Mouse (Mus musculus): ENCODE results near the gene Mmp23. TPM values are rescaled to one million over a fixed set of nuclear protein-coding genes. Genes with fewer than 3 reads are reported as not detected.

Mmp23 gene
- total RNA-seq, 1 experiment, result 12.1 TPM

GRCm38 (mm10) chr4:155656214-155656751 is 3.1 kb upstream of the Mmp23 start:
- Histone ChIP-seq H3K9ac (ENCODE audit: insufficient read depth, low read depth, low read length, poor library complexity, severe bottlenecking) (no peak overlapping the region), H3K4me1 (ENCODE audit: control insufficient read depth in 2 of 2, insufficient read depth in 2 of 2, low read length in 2 of 2, poor library complexity in 1 of 2) (peaks cover 3 to 24% of the 10 kb centered on the region in 2 experiments; a peak in 3 of 4 replicates)

GRCm38 (mm10) chr4:155654456-155655298 is 1.5 kb upstream of the Mmp23 start:
- DNase-seq (ENCODE audit: low read depth, low spot score), result peak; percentile 53
- Histone ChIP-seq H3K36me3 (ENCODE audit: control insufficient read depth, insufficient read depth, low read length, poor library complexity, severe bottlenecking) (peaks cover 36% of the 10 kb centered on the region), H3K9me3 (ENCODE audit: control insufficient read depth, insufficient read depth, low read depth, low read length) (no peaks in the 10 kb centered on the region), H3K9ac (ENCODE audit: insufficient read depth, low read depth, low read length, poor library complexity, severe bottlenecking) (peak overlapping the region; percentile 87), H3K4me3 (ENCODE audit: insufficient read depth in 1 of 2, low read depth in 1 of 2, low read length in 2 of 2, poor library complexity in 1 of 2, severe bottlenecking in 1 of 2) (peak overlapping the region; percentile 72), H3K27ac (ENCODE audit: insufficient read depth, low read depth, low read length, poor library complexity, severe bottlenecking) (peak overlapping the region; percentile 70), H3K4me1 (ENCODE audit: control insufficient read depth in 2 of 2, insufficient read depth in 2 of 2, low read length in 2 of 2, poor library complexity in 1 of 2) (peaks cover 3 to 27% of the 10 kb centered on the region in 2 experiments; a peak in 3 of 4 replicates)
- TF ChIP-seq ZC3H11A (IDR thresholded peaks at IDR 0.05; ENCODE audit: borderline replicate concordance, low read depth, low read length) (no peak), HCFC1 (IDR thresholded peaks at IDR 0.05; ENCODE audit: borderline replicate concordance, insufficient read depth, low read length) (peak; percentile 34; the same call in 1 of the 2 replicates)
- in situ Hi-C loops (cut with MboI; ENCODE audit: low sequenced_read_pairs in 2 of 2, unreplicated experiment in 2 of 2), result no loop called here

More at GRCm38 (mm10) chr4:155656214-155656751, 3.1 kb upstream of the Mmp23 start:
- no peak for DNase-seq (ENCODE audit: low read depth, low spot score)
- no peak overlapping the region for H3K4me3 ChIP-seq (ENCODE audit: insufficient read depth in 1 of 2, low read depth in 1 of 2, low read length in 2 of 2, poor library complexity in 1 of 2, severe bottlenecking in 1 of 2)
- no peaks in the 10 kb centered on the region for H3K9me3 ChIP-seq (ENCODE audit: control insufficient read depth, insufficient read depth, low read depth, low read length)
- no peak overlapping the region for H3K27ac ChIP-seq (ENCODE audit: insufficient read depth, low read depth, low read length, poor library complexity, severe bottlenecking)
- TF ChIP-seq HCFC1 (IDR thresholded peaks at IDR 0.05; ENCODE audit: borderline replicate concordance, insufficient read depth, low read length), result no peak
- TF ChIP-seq ZC3H11A (IDR thresholded peaks at IDR 0.05; ENCODE audit: borderline replicate concordance, low read depth, low read length), result no peak
- TF ChIP-seq CHD2 (IDR thresholded peaks at IDR 0.05; ENCODE audit: low read depth, low read length), result no peak
- H3K36me3 ChIP-seq (ENCODE audit: control insufficient read depth, insufficient read depth, low read length, poor library complexity, severe bottlenecking), result peaks cover 26% of the 10 kb centered on the region
- in situ Hi-C loops (cut with MboI; ENCODE audit: low sequenced_read_pairs in 2 of 2, unreplicated experiment in 2 of 2), result no loop called here

GRCm38 (mm10) chr4:155654183-155654455 is 935 bp upstream of the Mmp23 start:
- Histone ChIP-seq H3K9ac (ENCODE audit: insufficient read depth, low read depth, low read length, poor library complexity, severe bottlenecking) (peak overlapping the region; percentile 75; the same call in 1 of the 2 replicates), H3K4me1 (ENCODE audit: control insufficient read depth in 2 of 2, insufficient read depth in 2 of 2, low read length in 2 of 2, poor library complexity in 1 of 2) (peaks cover 3 to 27% of the 10 kb centered on the region in 2 experiments; a peak in 3 of 4 replicates), H3K27ac (ENCODE audit: insufficient read depth, low read depth, low read length, poor library complexity, severe bottlenecking) (no peak overlapping the region), H3K9me3 (ENCODE audit: control insufficient read depth, insufficient read depth, low read depth, low read length) (no peaks in the 10 kb centered on the region), H3K36me3 (ENCODE audit: control insufficient read depth, insufficient read depth, low read length, poor library complexity, severe bottlenecking) (peaks cover 38% of the 10 kb centered on the region), H3K4me3 (ENCODE audit: insufficient read depth in 1 of 2, low read depth in 1 of 2, low read length in 2 of 2, poor library complexity in 1 of 2, severe bottlenecking in 1 of 2) (peak overlapping the region; percentile 72)
- DNase-seq (ENCODE audit: low read depth, low spot score), result no peak
- in situ Hi-C loops (cut with MboI; ENCODE audit: low sequenced_read_pairs in 2 of 2, unreplicated experiment in 2 of 2), result no loop called here
- TF ChIP-seq ZNF384 (IDR thresholded peaks at IDR 0.05; ENCODE audit: low read depth, low read length), result no peak
- TF ChIP-seq MAFK (IDR thresholded peaks at IDR 0.05; ENCODE audit: insufficient read depth, low read depth, low read length), result no peak
- no peak for TF ChIP-seq ZC3H11A (IDR thresholded peaks at IDR 0.05; ENCODE audit: borderline replicate concordance, low read depth, low read length)
- TF ChIP-seq CHD2 (IDR thresholded peaks at IDR 0.05; ENCODE audit: low read depth, low read length), result no peak
- no peak for TF ChIP-seq HCFC1 (IDR thresholded peaks at IDR 0.05; ENCODE audit: borderline replicate concordance, insufficient read depth, low read length)

- no peak overlapping the region for H3K27ac ChIP-seq (ENCODE audit: insufficient read depth, low read depth, low read length, poor library complexity, severe bottlenecking)
- peaks cover 3 to 27% of the 10 kb centered on the region in 2 experiments; a peak in 3 of 4 replicates for H3K4me1 ChIP-seq (ENCODE audit: control insufficient read depth in 2 of 2, insufficient read depth in 2 of 2, low read length in 2 of 2, poor library complexity in 1 of 2)
- H3K36me3 ChIP-seq (ENCODE audit: control insufficient read depth, insufficient read depth, low read length, poor library complexity, severe bottlenecking), result peaks cover 38% of the 10 kb centered on the region
- DNase-seq (ENCODE audit: low read depth, low spot score), result no peak
- TF ChIP-seq CHD2 (IDR thresholded peaks at IDR 0.05; ENCODE audit: low read depth, low read length) (no peak), HCFC1 (IDR thresholded peaks at IDR 0.05; ENCODE audit: borderline replicate concordance, insufficient read depth, low read length) (no peak), ZC3H11A (IDR thresholded peaks at IDR 0.05; ENCODE audit: borderline replicate concordance, low read depth, low read length) (no peak), ZNF384 (IDR thresholded peaks at IDR 0.05; ENCODE audit: low read depth, low read length) (no peak)
- H3K9me3 ChIP-seq (ENCODE audit: control insufficient read depth, insufficient read depth, low read depth, low read length), result no peaks in the 10 kb centered on the region
- peak overlapping the region; percentile 75 for H3K9ac ChIP-seq (ENCODE audit: insufficient read depth, low read depth, low read length, poor library complexity, severe bottlenecking)
- H3K4me3 ChIP-seq (ENCODE audit: insufficient read depth in 1 of 2, low read depth in 1 of 2, low read length in 2 of 2, poor library complexity in 1 of 2, severe bottlenecking in 1 of 2), result peak overlapping the region; percentile 69 to 72
- in situ Hi-C loops (cut with MboI; ENCODE audit: low sequenced_read_pairs in 2 of 2, unreplicated experiment in 2 of 2), result no loop called here
Measured at GRCm38 (mm10) chr4:155653451-155654182, 433 bp upstream of the Mmp23 start.
